Mouse (Mus musculus) intestine, embryonic 16.5 days (tissue): ENCODE measurements at regions not wholly inside any gene's neighbourhood (a gene's known extent, or its start where the extent isn't known, plus 50 kb on each side); places are given as distances from the start of the nearest gene placed in this dataset.

Experiments
- ATAC-seq: fragments of 200-750 bp; cut with Nextera tagmentation; 2 replicates; pipeline ENCODE4 v1.8.0; 2017; ENCODE audit warnings: moderate TSS enrichment, moderate library complexity
- H3K27ac ChIP-seq: fragments of 300-500 bp; sonication (generic); 2 replicates; pipeline ENCODE4 v1.5.1; 2014; ENCODE audit warnings: mild to moderate bottlenecking, low read length
- H3K27me3 ChIP-seq: fragments of 300-500 bp; sonication (generic); replicated peaks from 2 replicates; pipeline ENCODE4 v1.6.1; 2014; ENCODE audit warnings: low read length, control low read depth, mixed read lengths; ENCODE audit not compliant: control insufficient read depth, insufficient read depth
- H3K36me3 ChIP-seq: fragments of 300-500 bp; sonication (generic); 2 replicates; pipeline ENCODE4 v1.6.1; 2014; ENCODE audit warnings: low read length, control low read depth; ENCODE audit not compliant: control insufficient read depth, insufficient read depth
- H3K4me1 ChIP-seq: fragments of 300-500 bp; sonication (generic); 2 replicates; pipeline ENCODE4 v1.6.1; 2014; ENCODE audit warnings: low read length, control low read depth, mixed read lengths; ENCODE audit not compliant: control insufficient read depth, insufficient read depth
- H3K4me2 ChIP-seq: fragments of 300-500 bp; sonication (generic); 2 replicates; pipeline ENCODE4 v1.6.1; 2014; ENCODE audit warnings: low read depth, low read length, control low read depth
- H3K4me3 ChIP-seq: fragments of 300-500 bp; sonication (generic); 2 replicates; pipeline ENCODE4 v1.5.1; 2014; ENCODE audit warnings: mild to moderate bottlenecking, low read length
- H3K9ac ChIP-seq: fragments of 300-500 bp; sonication (generic); 2 replicates; pipeline ENCODE4 v1.6.1; 2014; ENCODE audit warnings: low read depth, low read length
- H3K9me3 ChIP-seq: fragments of 300-500 bp; sonication (generic); 2 replicates; pipeline ENCODE4 v1.6.1; 2016; ENCODE audit warnings: low read length, control low read depth; ENCODE audit not compliant: control insufficient read depth
- WGBS: fragments of 180-500 bp; shearing (Covaris S2); extraction: QIAGEN DNeasy Blood & Tissue Kit; methylation state at CpG from one replicate; pipeline ENCODE4 v1.1.7; 2014; 5-methylcytosine and 5-hydroxymethylcytosine counted together

DNA sequence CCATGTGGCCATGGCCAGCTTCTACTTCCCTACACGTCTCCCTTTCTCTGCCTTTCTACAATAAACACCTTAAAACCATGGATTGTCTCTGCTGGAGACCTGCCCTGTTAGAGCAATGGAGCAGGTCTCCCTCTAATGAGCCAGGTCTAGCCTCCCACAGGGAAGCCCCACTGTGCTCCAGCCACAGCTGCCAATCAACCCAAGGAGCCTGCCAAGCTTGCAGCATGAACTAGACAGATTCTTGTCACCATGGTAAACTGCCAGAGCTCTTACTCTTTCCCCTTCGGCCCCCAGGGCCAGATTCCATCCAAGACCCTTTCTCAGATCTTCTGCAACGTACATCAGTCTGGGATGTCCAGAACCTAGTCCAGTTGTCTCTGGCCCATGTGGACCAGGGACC lies 217.1 kb upstream of the Fam241a start:
- Histone ChIP-seq H3K9ac (no peak overlapping the region), H3K36me3 (no peaks in the 10 kb centered on the region), H3K9me3 (no peaks in the 10 kb centered on the region), H3K27me3 (no peaks in the 10 kb centered on the region), H3K4me1 (no peaks in the 10 kb centered on the region), H3K4me3 (no peak overlapping the region), H3K4me2 (no peak overlapping the region), H3K27ac (no peak overlapping the region)
- 80% methylated on average over 3 of the region's 3 CpGs for WGBS
- no peak for ATAC-seq

DNA sequence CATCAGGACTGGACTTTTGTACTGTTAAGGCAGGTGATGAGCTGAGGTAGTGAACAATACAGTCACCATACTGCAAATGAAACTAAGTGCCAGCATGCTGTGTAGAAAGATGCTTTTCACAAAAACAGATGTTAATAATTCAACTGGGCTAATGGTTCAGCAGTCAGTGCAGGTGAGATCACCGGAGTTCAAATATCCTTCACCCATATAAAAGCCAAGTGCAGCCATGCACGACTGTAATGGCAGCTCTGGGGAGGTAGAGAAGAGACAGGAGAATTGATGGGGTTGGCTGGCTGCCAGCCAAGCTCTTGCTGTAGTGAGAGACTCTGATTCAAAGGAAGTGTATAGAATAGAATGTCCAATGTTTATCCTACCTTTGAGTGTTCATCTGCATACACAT lies 214.3 kb upstream of the Fam241a start:
- WGBS, result 60% methylated on average over 2 of the region's 2 CpGs
- Histone ChIP-seq H3K4me1 (no peaks in the 10 kb centered on the region), H3K4me3 (no peak overlapping the region), H3K9me3 (no peaks in the 10 kb centered on the region), H3K9ac (no peak overlapping the region), H3K36me3 (no peaks in the 10 kb centered on the region), H3K4me2 (no peak overlapping the region), H3K27me3 (no peaks in the 10 kb centered on the region), H3K27ac (no peak overlapping the region)
- no peak for ATAC-seq

DNA sequence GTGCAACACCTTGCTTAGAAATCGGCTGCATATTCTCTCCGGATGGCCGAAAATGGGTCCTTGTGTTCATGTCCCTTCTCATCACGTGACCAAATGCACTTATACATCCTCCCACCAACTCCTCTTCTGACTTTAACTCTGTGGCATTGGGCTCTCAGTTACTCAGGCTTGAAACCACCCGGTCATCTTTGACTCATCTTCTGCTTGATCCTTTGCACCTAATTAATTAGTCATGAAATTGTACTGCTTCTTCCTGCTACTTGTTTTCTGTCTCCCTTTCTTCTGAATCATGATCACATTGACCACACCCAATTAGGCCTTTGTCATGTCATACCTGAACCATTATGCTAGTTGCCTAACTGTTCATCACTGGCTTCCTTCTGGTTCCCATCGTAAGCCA lies 208.4 kb upstream of the Fam241a start:
- Histone ChIP-seq H3K4me2 (no peak overlapping the region), H3K9me3 (no peaks in the 10 kb centered on the region), H3K27ac (no peak overlapping the region), H3K4me1 (no peaks in the 10 kb centered on the region), H3K27me3 (no peaks in the 10 kb centered on the region), H3K9ac (no peak overlapping the region), H3K36me3 (no peaks in the 10 kb centered on the region), H3K4me3 (no peak overlapping the region)
- 87% methylated on average over 6 of the region's 6 CpGs for WGBS
- no peak for ATAC-seq

DNA sequence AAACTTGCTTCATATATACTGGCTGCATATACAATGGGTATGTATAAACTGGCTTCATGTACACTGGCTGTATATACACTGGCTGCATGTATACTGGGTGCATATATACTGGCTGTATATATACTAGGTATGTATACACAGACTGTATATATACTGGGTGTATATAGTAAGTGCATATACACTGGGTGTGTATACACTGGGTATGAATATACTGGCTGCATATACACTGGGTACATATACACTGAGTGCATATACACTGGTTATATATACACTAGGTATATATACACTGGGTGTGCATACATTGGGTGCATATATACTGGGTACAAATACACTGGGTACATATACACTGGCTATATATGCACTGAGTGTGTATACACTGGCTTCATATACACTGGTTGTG lies 196.9 kb upstream of the Fam241a start:
- no peak overlapping the region for H3K9ac ChIP-seq
- no peak for ATAC-seq

DNA sequence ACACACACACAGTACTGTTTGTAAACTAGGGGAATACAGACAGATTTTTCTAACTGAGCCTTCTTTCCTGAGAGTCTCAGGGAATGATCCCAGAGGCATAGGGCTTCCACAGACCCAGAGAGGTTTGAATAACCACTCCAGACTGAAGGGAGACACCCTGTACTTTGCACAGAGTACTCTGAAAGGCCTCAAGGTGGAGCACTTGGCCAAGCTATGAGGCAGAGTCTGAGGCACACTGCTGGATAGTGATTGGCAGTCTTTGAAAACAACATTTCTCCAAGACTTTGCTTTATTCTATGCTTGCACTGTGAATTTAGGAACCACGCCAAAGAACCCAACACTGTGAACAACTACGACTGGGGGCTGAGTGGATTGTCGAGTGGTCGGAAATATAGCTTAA lies 192.1 kb upstream of the Fam241a start:
- H3K9ac ChIP-seq, result no peak overlapping the region
- no peaks in the 10 kb centered on the region for H3K9me3 ChIP-seq
- ATAC-seq, result peak; percentile 83
- H3K36me3 ChIP-seq, result no peaks in the 10 kb centered on the region
- no peak overlapping the region for H3K27ac ChIP-seq
- no peaks in the 10 kb centered on the region for H3K4me1 ChIP-seq
- 32% methylated on average over 4 of the region's 4 CpGs for WGBS
- no peaks in the 10 kb centered on the region for H3K27me3 ChIP-seq
- no peak overlapping the region for H3K4me2 ChIP-seq
- no peak overlapping the region for H3K4me3 ChIP-seq

More for the DNA sequence above, 196.9 kb upstream of the Fam241a start:
- Histone ChIP-seq H3K4me3 (no peak overlapping the region), H3K9me3 (no peaks in the 10 kb centered on the region), H3K4me2 (no peak overlapping the region), H3K36me3 (no peaks in the 10 kb centered on the region), H3K4me1 (no peaks in the 10 kb centered on the region), H3K27ac (no peak overlapping the region), H3K27me3 (no peaks in the 10 kb centered on the region)

DNA sequence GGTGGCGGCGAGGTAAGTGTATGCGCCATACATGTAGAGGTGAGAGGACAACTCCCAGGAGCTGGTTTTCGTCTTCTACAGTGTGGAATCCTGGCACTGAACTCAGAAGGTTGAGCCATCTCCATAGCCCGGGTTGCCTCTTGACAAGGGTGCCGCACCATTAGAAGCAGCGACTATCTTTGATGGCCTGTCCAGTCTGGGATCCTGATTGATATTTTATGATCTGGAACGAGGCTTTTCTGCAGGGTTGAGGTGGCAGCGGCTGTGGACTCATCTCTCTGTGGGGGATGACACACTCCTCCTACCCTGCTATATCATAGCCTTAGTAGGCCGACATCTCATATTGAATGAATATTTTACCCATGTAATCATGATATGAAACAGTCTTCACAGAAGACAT lies 191.0 kb upstream of the Fam241a start:
- no peak overlapping the region for H3K27ac ChIP-seq
- H3K4me2 ChIP-seq, result no peak overlapping the region
- H3K9me3 ChIP-seq, result no peaks in the 10 kb centered on the region
- H3K27me3 ChIP-seq, result no peaks in the 10 kb centered on the region
- no peak overlapping the region for H3K4me3 ChIP-seq
- ATAC-seq, result no peak
- no peaks in the 10 kb centered on the region for H3K4me1 ChIP-seq
- H3K36me3 ChIP-seq, result no peaks in the 10 kb centered on the region
- 76% methylated on average over 10 of the region's 10 CpGs for WGBS
- H3K9ac ChIP-seq, result no peak overlapping the region

DNA sequence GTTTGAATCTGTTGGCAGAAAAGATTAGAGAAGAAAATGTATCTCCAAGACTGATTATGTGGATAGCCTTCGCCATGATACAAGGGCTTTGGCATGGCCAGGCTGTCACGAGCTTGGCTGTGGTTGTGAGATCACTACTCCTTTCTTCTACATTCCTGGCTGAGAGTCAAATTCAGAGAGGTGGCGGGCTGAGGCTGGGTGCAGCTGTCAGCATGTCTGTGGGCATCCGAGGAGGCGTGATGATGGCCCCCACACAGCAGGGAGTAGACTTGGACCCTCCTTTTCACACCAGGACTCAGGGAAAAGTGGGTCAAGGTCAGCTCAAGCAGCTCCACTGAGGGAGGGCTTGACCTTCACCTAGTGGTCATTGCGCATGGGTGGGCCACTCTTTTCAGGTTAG lies 186.3 kb upstream of the Fam241a start:
- Histone ChIP-seq H3K9ac (no peak overlapping the region), H3K4me1 (no peaks in the 10 kb centered on the region), H3K36me3 (no peaks in the 10 kb centered on the region), H3K27ac (no peak overlapping the region), H3K27me3 (no peaks in the 10 kb centered on the region), H3K4me3 (no peak overlapping the region), H3K9me3 (no peaks in the 10 kb centered on the region), H3K4me2 (no peak overlapping the region)
- no peak for ATAC-seq
- 84% methylated on average over 6 of the region's 6 CpGs for WGBS

DNA sequence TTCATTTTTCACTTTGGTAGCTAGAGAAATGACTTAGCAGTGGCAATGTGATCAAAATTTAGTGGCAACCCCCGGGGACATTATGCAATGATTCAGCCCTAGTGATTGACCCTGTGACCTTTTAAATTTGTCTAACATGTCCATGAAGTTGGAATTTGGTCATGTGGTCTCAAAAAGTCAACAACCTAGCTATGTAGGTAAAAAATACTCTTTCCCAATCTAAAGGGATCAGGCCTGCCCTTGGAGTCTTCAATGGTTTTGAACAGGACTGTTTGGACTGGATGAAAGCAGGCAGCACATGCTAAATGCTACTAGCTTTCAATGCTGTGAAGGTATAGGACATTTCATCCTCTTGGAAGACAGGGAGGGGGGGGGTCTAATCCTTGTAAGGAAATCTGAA lies 185.3 kb upstream of the Fam241a start:
- H3K36me3 ChIP-seq, result no peaks in the 10 kb centered on the region
- H3K27me3 ChIP-seq, result no peaks in the 10 kb centered on the region
- WGBS, result 78% methylated on average over 1 of the region's 1 CpGs
- H3K9me3 ChIP-seq, result no peaks in the 10 kb centered on the region
- H3K4me2 ChIP-seq, result no peak overlapping the region
- H3K27ac ChIP-seq, result no peak overlapping the region
- no peak for ATAC-seq
- no peaks in the 10 kb centered on the region for H3K4me1 ChIP-seq
- H3K9ac ChIP-seq, result no peak overlapping the region
- no peak overlapping the region for H3K4me3 ChIP-seq

DNA sequence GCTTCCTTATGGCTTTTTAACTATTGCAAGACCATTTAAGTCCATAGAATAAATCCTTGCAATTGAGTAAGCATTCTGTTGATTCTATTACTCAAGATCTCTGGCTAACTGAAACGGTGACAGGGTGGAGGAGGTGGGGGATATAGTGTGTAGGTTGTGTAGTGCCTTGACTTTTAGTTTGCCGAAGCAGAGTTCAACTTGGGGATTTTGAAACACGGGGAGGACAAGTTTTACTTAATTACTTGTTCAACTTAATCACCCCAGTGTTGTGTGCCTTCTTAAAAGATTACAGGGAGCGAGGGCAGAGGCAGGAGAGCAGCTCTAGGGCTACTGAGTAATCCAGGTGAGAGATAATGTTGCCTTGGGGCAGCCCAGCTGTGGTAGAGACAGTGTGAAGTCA lies 171.7 kb upstream of the Fam241a start:
- Histone ChIP-seq H3K27me3 (no peaks in the 10 kb centered on the region), H3K36me3 (no peaks in the 10 kb centered on the region), H3K27ac (no peak overlapping the region), H3K4me1 (no peaks in the 10 kb centered on the region), H3K4me2 (no peak overlapping the region), H3K9me3 (no peaks in the 10 kb centered on the region), H3K4me3 (no peak overlapping the region), H3K9ac (no peak overlapping the region)
- WGBS, result 65% methylated on average over 4 of the region's 4 CpGs
- ATAC-seq, result 0 out of 2 replicates have a peak, but pooled peaks have one; percentile 21

DNA sequence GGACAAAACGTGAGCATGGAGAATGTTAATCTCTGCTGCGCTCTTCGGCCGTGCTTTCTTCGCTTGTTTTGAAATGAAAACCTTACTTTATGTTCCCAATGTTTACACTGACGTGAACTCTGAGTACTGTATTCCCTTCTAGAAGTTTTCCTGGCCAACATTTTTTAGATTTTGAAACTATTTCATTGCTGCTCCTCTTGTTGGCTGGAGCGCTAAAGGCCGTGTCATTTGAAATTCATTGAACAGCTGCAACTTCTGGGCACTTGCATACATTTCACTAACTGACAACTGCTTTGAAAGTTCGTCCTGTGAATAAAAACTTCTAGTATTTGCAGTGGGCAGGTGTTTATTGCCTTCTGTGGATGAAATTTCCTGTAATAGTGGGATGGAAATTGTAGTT lies 157.9 kb upstream of the Fam241a start:
- no peak for ATAC-seq
- no peak overlapping the region for H3K9ac ChIP-seq
- no peak overlapping the region for H3K27ac ChIP-seq
- no peaks in the 10 kb centered on the region for H3K9me3 ChIP-seq
- no peak overlapping the region for H3K4me2 ChIP-seq
- WGBS, result 59% methylated on average over 9 of the region's 9 CpGs
- no peaks in the 10 kb centered on the region for H3K4me1 ChIP-seq
- no peak overlapping the region for H3K4me3 ChIP-seq
- H3K36me3 ChIP-seq, result no peaks in the 10 kb centered on the region
- no peaks in the 10 kb centered on the region for H3K27me3 ChIP-seq
